Mouse (Mus musculus) kidney, embryonic 15.5 days (tissue): ENCODE data around the gene Acsl4. TPM values are rescaled to one million over a fixed set of nuclear protein-coding genes. Genes with fewer than 3 reads are reported as not detected.

Experiments used
- ATAC-seq: fragments of 200-750 bp; cut with Nextera tagmentation; replicated peaks from 2 replicates; pipeline ENCODE4 v1.8.0; 2017; ENCODE audit warnings: moderate TSS enrichment; ENCODE audit not compliant: low FRiP score
- H3K27ac ChIP-seq: fragments of 300-500 bp; sonication (generic); 2 replicates; pipeline ENCODE4 v1.5.1; 2015; ENCODE audit warnings: mild to moderate bottlenecking, inconsistent platforms
- H3K27me3 ChIP-seq: fragments of 300-500 bp; sonication (generic); 2 replicates; pipeline ENCODE4 v1.6.1; 2015; ENCODE audit warnings: inconsistent platforms
- H3K36me3 ChIP-seq: fragments of 300-500 bp; sonication (generic); 2 replicates; pipeline ENCODE4 v1.6.1; 2015; ENCODE audit warnings: inconsistent platforms
- H3K4me1 ChIP-seq: fragments of 300-500 bp; sonication (generic); 2 replicates; pipeline ENCODE4 v1.6.1; 2015; ENCODE audit warnings: inconsistent platforms
- H3K4me2 ChIP-seq: fragments of 300-500 bp; sonication (generic); 2 replicates; pipeline ENCODE4 v1.6.1; 2015; ENCODE audit warnings: moderate library complexity, mild to moderate bottlenecking, inconsistent platforms
- H3K4me3 ChIP-seq: fragments of 300-500 bp; sonication (generic); replicated peaks from 2 replicates; pipeline ENCODE4 v1.5.1; 2015; ENCODE audit warnings: mild to moderate bottlenecking, inconsistent platforms
- H3K9ac ChIP-seq: fragments of 300-500 bp; sonication (generic); 2 replicates; pipeline ENCODE4 v1.6.1; 2015; ENCODE audit warnings: mild to moderate bottlenecking, inconsistent platforms
- H3K9me3 ChIP-seq: fragments of 300-500 bp; sonication (generic); replicated peaks from 2 replicates; pipeline ENCODE4 v1.6.1; 2016; ENCODE audit warnings: inconsistent platforms
- WGBS: fragments of 180-500 bp; shearing (Covaris S2); methylation state at CpG from one replicate; pipeline ENCODE4 v1.1.7; 2015; ENCODE audit warnings: mixed read lengths; 5-methylcytosine and 5-hydroxymethylcytosine counted together
- polyA plus RNA-seq: library from polyadenylated mRNA; unstranded; fragments of >200 nt; fragmentation: Nextera tagmentation; extraction: Ambion mirVana; gene quantifications from 2 replicates; pipeline ENCODE4 v1.2.1, GENCODE M21; 2015

Gene Acsl4
- polyA plus RNA-seq, result 19.2 and 20.5 TPM in 2 replicates

DNA sequence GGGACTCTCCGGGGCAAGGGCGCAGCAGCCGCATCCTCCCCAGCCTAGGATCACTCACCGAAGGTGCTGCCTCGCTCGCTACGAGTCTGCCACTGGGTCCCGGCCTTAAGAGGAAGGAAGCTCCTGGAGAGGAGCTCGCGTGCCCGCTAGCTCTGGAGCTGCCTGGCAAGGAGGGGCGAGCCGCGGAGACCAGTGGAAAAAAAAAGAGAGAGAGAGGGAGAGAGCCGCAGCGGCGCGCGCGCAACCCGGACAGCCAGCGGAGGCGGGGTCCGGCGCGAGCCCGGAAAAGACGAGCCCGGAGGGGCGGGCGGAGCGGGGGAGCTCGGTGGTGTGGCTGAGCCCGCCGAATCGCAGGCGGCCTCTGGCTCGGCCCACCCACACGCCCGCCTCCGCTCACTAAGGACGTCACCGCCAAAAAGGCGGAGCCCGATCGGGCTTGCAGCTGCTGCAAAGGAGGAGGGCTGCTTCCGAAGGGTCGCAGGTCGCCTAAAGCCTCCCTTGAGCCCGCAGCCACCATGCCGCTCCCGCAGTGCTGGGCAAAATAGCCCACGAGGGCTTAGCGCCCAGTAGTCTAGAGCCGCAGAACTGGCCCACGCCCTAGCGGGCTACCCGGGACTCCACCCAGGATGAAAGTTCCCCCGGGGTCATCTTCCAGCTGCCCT is at the start of gene Acsl4:
TSS of gene Acsl4 (minus strand) at position 289 of the 662 bp plus-strand sequence.
- Histone ChIP-seq H3K9me3 (no peaks in the 10 kb centered on the region), H3K36me3 (no peaks in the 10 kb centered on the region), H3K4me2 (peak within 1 kb of the TSS; percentile 63), H3K27ac (peak within 1 kb of the TSS; percentile 84), H3K4me1 (peaks cover 3% of the 10 kb centered on the region; the same call in 1 of the 2 replicates), H3K9ac (peak within 1 kb of the TSS; percentile 61), H3K27me3 (peaks cover 23% of the 10 kb centered on the region), H3K4me3 (peak within 1 kb of the TSS; percentile 65)
- ATAC-seq, result peak; percentile 99
- 17% methylated on average over 48 of the region's 59 CpGs for WGBS

GRCm38 (mm10) chrX:142437971-142438504 is 47.7 kb upstream of the Acsl4 start:
- H3K27me3 ChIP-seq, result peaks cover 15% of the 10 kb centered on the region; the same call in 1 of the 2 replicates
- H3K4me1 ChIP-seq, result no peaks in the 10 kb centered on the region
- no peak overlapping the region for H3K4me3 ChIP-seq
- H3K9ac ChIP-seq, result no peak overlapping the region
- H3K9me3 ChIP-seq, result no peaks in the 10 kb centered on the region
- H3K27ac ChIP-seq, result no peak overlapping the region
- no peak for ATAC-seq
- H3K36me3 ChIP-seq, result no peaks in the 10 kb centered on the region
- WGBS, result 47% methylated on average over 4 of the region's 4 CpGs
- no peak overlapping the region for H3K4me2 ChIP-seq

DNA sequence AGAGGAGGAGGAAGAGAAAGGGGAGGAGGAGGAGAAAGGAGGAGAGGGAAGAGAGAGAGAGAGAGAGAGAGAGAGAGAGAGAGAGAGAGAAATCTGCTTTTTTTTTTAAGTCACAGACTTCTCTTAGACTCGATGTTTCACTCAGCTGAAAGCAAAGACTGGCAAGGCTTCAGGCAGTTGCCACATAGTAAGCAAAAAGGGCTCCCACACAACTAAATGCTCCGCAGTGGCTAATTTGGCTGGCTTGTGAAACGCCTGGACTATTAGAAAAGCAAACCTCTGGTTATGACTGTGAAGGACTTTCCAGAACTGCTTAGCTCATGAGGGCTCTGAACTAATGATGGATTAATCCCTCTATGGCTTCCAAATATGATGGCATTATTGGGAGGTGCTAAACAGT is 42.5 kb upstream of the Acsl4 start:
- H3K4me3 ChIP-seq, result no peak overlapping the region
- no peaks in the 10 kb centered on the region for H3K4me1 ChIP-seq
- no peak overlapping the region for H3K27ac ChIP-seq
- H3K4me2 ChIP-seq, result no peak overlapping the region
- no peak overlapping the region for H3K9ac ChIP-seq
- H3K27me3 ChIP-seq, result peaks cover 29% of the 10 kb centered on the region
- no peak for ATAC-seq
- 74% methylated on average over 3 of the region's 3 CpGs for WGBS
- no peaks in the 10 kb centered on the region for H3K9me3 ChIP-seq
- H3K36me3 ChIP-seq, result no peaks in the 10 kb centered on the region

GRCm38 (mm10) chrX:142427111-142427510 is 36.8 kb upstream of the Acsl4 start:
- Histone ChIP-seq H3K4me3 (no peak overlapping the region), H3K27ac (no peak overlapping the region), H3K27me3 (peaks cover 23% of the 10 kb centered on the region; the same call in 1 of the 2 replicates), H3K9ac (no peak overlapping the region), H3K9me3 (no peaks in the 10 kb centered on the region), H3K4me1 (no peaks in the 10 kb centered on the region), H3K4me2 (no peak overlapping the region), H3K36me3 (no peaks in the 10 kb centered on the region)
- 62% methylated on average over 4 of the region's 4 CpGs for WGBS
- no peak for ATAC-seq

- ATAC-seq, result no peak
- Histone ChIP-seq H3K9me3 (no peaks in the 10 kb centered on the region), H3K9ac (no peak overlapping the region), H3K36me3 (no peaks in the 10 kb centered on the region), H3K4me3 (no peak overlapping the region), H3K4me1 (no peaks in the 10 kb centered on the region), H3K27ac (no peak overlapping the region), H3K4me2 (no peak overlapping the region), H3K27me3 (peaks cover 22% of the 10 kb centered on the region; the same call in 1 of the 2 replicates)
- 74% methylated on average over 4 of the region's 4 CpGs for WGBS
Measured at GRCm38 (mm10) chrX:142426628-142427027, 36.3 kb upstream of the Acsl4 start.

DNA sequence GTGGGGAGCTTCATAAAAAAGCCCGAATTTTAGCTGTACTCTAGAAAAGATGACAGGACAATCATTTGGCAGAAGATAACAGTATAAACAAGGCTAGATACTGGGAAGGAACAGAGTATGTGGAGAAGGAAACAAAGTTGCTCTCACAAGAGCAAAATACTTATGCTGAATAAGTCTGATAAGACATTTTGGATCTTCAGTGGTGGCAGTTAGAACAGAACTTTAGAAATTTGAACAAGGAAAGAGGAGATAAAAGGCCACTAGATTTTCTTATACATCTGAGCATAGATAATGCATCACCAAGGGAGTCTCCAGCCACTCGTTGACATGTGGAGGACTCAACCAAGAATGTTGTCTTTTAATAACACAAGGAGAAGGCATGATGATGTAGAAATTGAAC is 23.5 kb upstream of the Acsl4 start:
- H3K27ac ChIP-seq, result no peak overlapping the region
- no peak overlapping the region for H3K4me3 ChIP-seq
- no peak overlapping the region for H3K9ac ChIP-seq
- no peaks in the 10 kb centered on the region for H3K4me1 ChIP-seq
- no peaks in the 10 kb centered on the region for H3K36me3 ChIP-seq
- H3K27me3 ChIP-seq, result peaks cover 22% of the 10 kb centered on the region; the same call in 1 of the 2 replicates
- WGBS, result 75% methylated on average over 2 of the region's 2 CpGs
- no peaks in the 10 kb centered on the region for H3K9me3 ChIP-seq
- ATAC-seq, result no peak
- no peak overlapping the region for H3K4me2 ChIP-seq

DNA sequence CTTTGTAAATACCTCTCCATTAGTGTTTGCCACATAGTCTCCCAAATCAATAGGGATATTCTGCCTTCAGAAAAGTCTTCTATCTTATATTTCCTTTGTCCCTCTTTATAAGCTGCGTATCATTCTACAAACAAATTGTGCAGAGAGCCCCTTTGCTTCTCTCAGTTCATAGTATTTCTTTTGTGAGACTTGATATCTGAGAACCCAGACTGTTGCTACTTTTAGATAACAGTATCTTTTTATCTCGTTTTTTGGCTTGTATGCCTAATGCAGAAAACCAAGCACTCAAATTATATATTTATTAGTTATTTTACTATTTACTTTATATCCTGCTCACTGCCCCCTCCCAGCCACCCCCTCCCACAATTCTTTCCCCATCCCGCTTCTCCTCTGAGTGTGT is 19.7 kb upstream of the Acsl4 start:
- ATAC-seq, result no peak
- WGBS, result 82% methylated on average over 3 of the region's 3 CpGs
- H3K36me3 ChIP-seq, result no peaks in the 10 kb centered on the region
- H3K9ac ChIP-seq, result no peak overlapping the region
- H3K27ac ChIP-seq, result no peak overlapping the region
- H3K4me3 ChIP-seq, result no peak overlapping the region
- peaks cover 17% of the 10 kb centered on the region for H3K27me3 ChIP-seq
- H3K4me1 ChIP-seq, result no peaks in the 10 kb centered on the region
- no peak overlapping the region for H3K4me2 ChIP-seq
- no peaks in the 10 kb centered on the region for H3K9me3 ChIP-seq

GRCm38 (mm10) chrX:142409338-142409737 is 19.0 kb upstream of the Acsl4 start:
- no peak overlapping the region for H3K4me3 ChIP-seq
- 87% methylated on average over 3 of the region's 3 CpGs for WGBS

GRCm38 (mm10) chrX:142403114-142403513 is 12.8 kb upstream of the Acsl4 start:
- ATAC-seq, result no peak

More at GRCm38 (mm10) chrX:142409338-142409737, 19.0 kb upstream of the Acsl4 start:
- H3K9ac ChIP-seq, result no peak overlapping the region
- no peaks in the 10 kb centered on the region for H3K9me3 ChIP-seq
- H3K4me1 ChIP-seq, result no peaks in the 10 kb centered on the region
- no peak for ATAC-seq
- no peak overlapping the region for H3K27ac ChIP-seq
- H3K36me3 ChIP-seq, result no peaks in the 10 kb centered on the region
- peaks cover 17% of the 10 kb centered on the region for H3K27me3 ChIP-seq
- H3K4me2 ChIP-seq, result no peak overlapping the region

DNA sequence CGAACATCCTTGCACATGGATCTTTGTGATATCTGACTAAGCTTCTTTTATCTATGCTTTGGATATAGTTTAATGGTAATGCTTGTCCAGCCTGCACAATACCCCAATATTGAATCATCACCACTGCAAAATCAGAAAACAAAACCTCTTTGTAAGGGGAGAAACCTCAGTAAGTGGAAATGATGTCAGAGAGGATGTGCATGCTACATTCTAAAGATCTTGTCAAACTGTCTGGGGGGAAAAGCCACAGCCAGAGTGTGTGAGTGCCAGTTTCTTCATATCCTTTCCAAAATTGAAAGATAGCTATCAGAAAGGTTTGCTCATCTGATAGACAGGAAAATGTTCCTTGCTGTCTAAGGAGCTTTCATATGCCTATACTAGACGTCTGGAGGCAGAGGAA is 8.3 kb upstream of the Acsl4 start:
- H3K27ac ChIP-seq, result no peak overlapping the region
- ATAC-seq, result no peak
- H3K9ac ChIP-seq, result no peak overlapping the region
- H3K9me3 ChIP-seq, result no peaks in the 10 kb centered on the region
- 72% methylated on average over 2 of the region's 2 CpGs for WGBS
- H3K36me3 ChIP-seq, result no peaks in the 10 kb centered on the region
- no peaks in the 10 kb centered on the region for H3K4me1 ChIP-seq
- H3K4me2 ChIP-seq, result no peak overlapping the region
- 0 out of 2 replicates have a peak, but pooled peaks cover 7% of the 10 kb centered on the region for H3K27me3 ChIP-seq
- no peak overlapping the region for H3K4me3 ChIP-seq

More at GRCm38 (mm10) chrX:142403114-142403513, 12.8 kb upstream of the Acsl4 start:
- Histone ChIP-seq H3K9me3 (no peaks in the 10 kb centered on the region), H3K4me3 (no peak overlapping the region), H3K27ac (no peak overlapping the region), H3K4me1 (no peaks in the 10 kb centered on the region), H3K27me3 (peaks cover 11% of the 10 kb centered on the region; the same call in 1 of the 2 replicates), H3K4me2 (no peak overlapping the region), H3K36me3 (no peaks in the 10 kb centered on the region), H3K9ac (no peak overlapping the region)

GRCm38 (mm10) chrX:142390909-142391265 is 552 bp upstream of the Acsl4 start:
- Histone ChIP-seq H3K27ac (peak overlapping the region; percentile 81), H3K4me1 (peaks cover 3% of the 10 kb centered on the region; the same call in 1 of the 2 replicates), H3K27me3 (peaks cover 23% of the 10 kb centered on the region), H3K4me3 (peak overlapping the region; percentile 65), H3K4me2 (peak overlapping the region; percentile 63), H3K9me3 (no peaks in the 10 kb centered on the region), H3K9ac (peak overlapping the region; percentile 45), H3K36me3 (no peaks in the 10 kb centered on the region)
- no peak for ATAC-seq
- 40% methylated on average over 7 of the region's 7 CpGs for WGBS

DNA sequence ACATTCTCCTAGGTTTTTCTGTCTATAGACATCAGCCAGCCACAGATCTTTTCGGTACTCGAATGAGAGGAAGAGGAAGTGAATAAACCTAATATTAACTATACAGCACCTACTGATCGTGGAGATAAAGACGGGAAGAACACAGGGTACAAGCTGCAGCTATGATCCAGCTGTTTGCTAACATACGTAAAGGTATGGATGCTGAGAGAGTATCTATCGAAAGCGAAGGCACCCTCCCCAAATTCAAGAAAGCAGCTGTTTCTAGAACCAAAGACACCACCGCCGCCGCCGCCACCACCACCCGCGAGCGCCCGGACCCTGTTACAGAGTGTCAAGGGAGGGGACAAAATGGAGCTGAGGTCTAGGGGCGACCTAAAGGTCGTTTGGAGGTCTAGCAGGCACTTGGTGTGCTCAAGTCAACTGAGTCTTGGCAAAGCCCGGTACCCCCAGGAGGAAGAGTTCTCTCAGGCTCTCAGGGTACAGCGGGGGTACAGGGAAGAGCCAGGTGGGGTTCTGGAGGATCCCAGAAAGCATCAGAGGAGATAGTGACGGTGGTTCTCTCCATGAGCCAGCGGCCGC is 665 bp downstream of the Acsl4 start:
- WGBS, result 25% methylated on average over 22 of the region's 22 CpGs
- ATAC-seq, result peak; percentile 21
- Histone ChIP-seq H3K9me3 (no peaks in the 10 kb centered on the region), H3K27me3 (peaks cover 23% of the 10 kb centered on the region), H3K4me3 (peak overlapping the region; percentile 65), H3K4me1 (peaks cover 3% of the 10 kb centered on the region; the same call in 1 of the 2 replicates), H3K36me3 (no peaks in the 10 kb centered on the region), H3K9ac (peak overlapping the region; percentile 61), H3K27ac (peak overlapping the region; percentile 84), H3K4me2 (peak overlapping the region; percentile 63)
